Mouse (Mus musculus): ENCODE results near the gene Esrrg.

- TF ChIP-seq CTCF (IDR thresholded peaks at IDR 0.05; ENCODE audit: extremely low read depth, insufficient read depth, insufficient read length, insufficient replicate concordance) (no peak), POLR2A (IDR thresholded peaks at IDR 0.05; ENCODE audit: low read depth, low read length) (no peak)
These were observed 222.3 kb downstream of the Esrrg start for GRCm38 (mm10) chr1:187830937-187831336.
